Mouse (Mus musculus) midbrain, embryonic 14.5 days (tissue): ENCODE data around the gene Gm5771. TPM values are rescaled to one million over a fixed set of nuclear protein-coding genes. Genes with fewer than 3 reads are reported as not detected.

ENCODE experiments used
- polyA plus RNA-seq: library from polyadenylated mRNA; unstranded; fragments of >200 nt; fragmentation: Nextera tagmentation; extraction: Ambion mirVana; gene quantifications from 2 replicates; pipeline ENCODE4 v1.2.1, GENCODE M21; 2014

Gm5771 gene
- polyA plus RNA-seq, 1 experiment from 2014 or later, result not detected

Other genes starting within 250 kb of the Gm5771 start
- not detected in 2 replicates for gene Try4, start 90.1 kb upstream of the Gm5771 start, polyA plus RNA-seq
- gene Try5, start 75.5 kb upstream of the Gm5771 start, polyA plus RNA-seq, result 0.64 TPM in 1 of 2 replicates, not detected in the other
- not detected in 2 replicates for gene Try10, start 38.3 kb upstream of the Gm5771 start, polyA plus RNA-seq
- gene Prss3, start 14.7 kb upstream of the Gm5771 start, polyA plus RNA-seq, result not detected in 2 replicates
- gene Gm10334, start 53.8 kb downstream of the Gm5771 start, polyA plus RNA-seq, result not detected in 2 replicates
- not detected in 2 replicates for gene Prss1, start 66.6 kb downstream of the Gm5771 start, polyA plus RNA-seq
- not detected in 2 replicates for gene Prss2, start 129.4 kb downstream of the Gm5771 start, polyA plus RNA-seq
- 36.3 and 38.5 TPM in 2 replicates for gene Ephb6, start 213.1 kb downstream of the Gm5771 start, polyA plus RNA-seq
- 1.2 and 1.7 TPM in 2 replicates for gene Trpv6, start 244.0 kb downstream of the Gm5771 start, polyA plus RNA-seq